Mouse (Mus musculus) liver (tissue): ENCODE results near the gene Cyth1.

Experiments
- DNase-seq: peaks from one replicate; pipeline ENCODE4 v3.0.0-alpha.2; 2020; ENCODE audit warnings: mixed read lengths

The Cyth1 gene

DNA sequence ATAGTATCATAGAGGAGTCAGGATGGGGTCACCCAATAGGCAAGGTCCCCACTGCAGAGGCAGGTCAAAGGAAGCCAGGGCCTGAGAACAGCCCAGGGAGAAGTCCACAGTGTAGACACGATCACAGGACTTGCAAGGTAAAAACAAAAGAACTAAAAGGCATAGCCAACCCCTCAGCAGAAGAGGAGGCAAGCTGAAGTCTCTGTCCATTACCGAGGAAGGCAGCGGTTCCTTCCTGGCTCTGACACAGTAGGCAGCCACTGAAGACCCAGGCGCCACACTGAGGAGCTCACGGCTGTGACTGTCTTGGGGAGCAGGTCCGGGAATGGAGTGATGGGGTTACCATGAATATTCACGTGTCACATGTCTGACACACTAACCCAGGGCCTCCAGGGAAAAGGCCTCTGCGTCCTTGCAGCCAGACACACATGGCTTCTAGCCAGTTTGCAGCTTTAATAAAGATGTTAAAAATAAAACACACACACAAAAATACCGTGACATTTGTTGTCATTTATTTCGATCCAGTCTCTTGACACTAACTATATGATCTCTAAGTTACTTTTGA lies 51.5 kb downstream of the Cyth1 start:
- DNase-seq, result no peak

- peak; percentile 37 for DNase-seq
Measured at GRCm38 (mm10) chr11:118193390-118194147, 54.8 kb downstream of the Cyth1 start.

GRCm38 (mm10) chr11:118192973-118193372 lies 55.4 kb downstream of the Cyth1 start:
- no peak for DNase-seq

DNA sequence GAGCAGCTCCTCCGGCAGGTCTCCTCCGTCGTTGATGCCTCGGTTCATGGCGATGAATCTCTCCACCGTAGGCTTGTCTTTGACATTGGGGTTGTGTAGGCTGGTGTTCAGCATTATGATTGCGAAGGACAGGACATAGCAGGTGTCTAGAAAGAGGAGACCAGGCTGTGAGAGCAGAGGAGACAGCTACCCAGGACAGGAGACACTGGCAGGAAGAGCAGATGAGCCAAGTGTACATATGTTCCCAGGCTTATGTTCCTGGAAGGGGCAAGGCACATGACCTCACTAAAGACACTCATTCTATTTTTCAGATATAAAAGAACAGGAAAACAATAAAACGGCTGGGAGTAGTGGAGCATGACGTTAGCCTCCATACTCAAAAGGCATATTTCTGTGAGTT lies 65.6 kb downstream of the Cyth1 start:
- DNase-seq, result no peak

- no peak for DNase-seq
Measured at GRCm38 (mm10) chr11:118182353-118182752, 66.0 kb downstream of the Cyth1 start.

DNA sequence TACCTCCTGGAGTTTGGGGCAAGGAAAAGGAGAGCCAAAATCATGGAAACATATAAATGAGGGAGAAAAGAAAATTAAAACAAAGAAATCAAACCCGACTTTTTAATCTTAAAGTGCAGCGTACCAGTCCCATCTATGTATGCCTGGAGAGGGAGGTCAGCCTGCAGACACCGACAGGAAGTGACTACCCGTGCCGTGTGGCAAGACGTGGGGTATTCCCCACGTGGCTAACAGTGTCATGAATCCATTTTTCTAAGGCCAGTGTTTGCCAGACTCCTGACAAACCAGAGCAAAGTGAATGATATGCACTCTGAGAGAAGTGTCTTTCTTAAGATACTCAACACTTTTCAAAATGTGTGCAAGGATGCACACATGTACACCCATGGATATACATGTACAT lies 68.2 kb downstream of the Cyth1 start:
- no peak for DNase-seq

DNA sequence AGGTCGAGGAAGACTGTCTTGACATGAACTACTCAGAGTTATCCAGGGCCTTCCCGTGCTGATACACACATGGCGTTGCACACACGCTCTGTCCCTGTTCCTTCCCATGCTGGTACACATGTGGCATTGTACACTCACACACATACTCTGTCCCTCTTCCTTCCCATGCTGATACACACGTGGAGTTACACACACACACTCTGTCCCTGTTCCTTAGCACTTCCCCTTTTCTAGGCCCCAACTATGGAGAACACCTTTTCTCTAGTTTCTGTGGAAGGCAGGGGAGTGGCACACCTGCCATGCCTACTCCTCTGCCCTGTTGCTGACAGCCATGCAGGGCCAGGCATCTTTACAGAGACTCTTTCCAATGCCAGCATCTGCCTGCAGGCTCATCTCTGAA lies 70.2 kb downstream of the Cyth1 start:
- no peak for DNase-seq

- DNase-seq, result no peak
Measured at GRCm38 (mm10) chr11:118174752-118175151, 73.6 kb downstream of the Cyth1 start.

GRCm38 (mm10) chr11:118172768-118173167 lies 75.6 kb downstream of the Cyth1 start:
- no peak for DNase-seq

DNA sequence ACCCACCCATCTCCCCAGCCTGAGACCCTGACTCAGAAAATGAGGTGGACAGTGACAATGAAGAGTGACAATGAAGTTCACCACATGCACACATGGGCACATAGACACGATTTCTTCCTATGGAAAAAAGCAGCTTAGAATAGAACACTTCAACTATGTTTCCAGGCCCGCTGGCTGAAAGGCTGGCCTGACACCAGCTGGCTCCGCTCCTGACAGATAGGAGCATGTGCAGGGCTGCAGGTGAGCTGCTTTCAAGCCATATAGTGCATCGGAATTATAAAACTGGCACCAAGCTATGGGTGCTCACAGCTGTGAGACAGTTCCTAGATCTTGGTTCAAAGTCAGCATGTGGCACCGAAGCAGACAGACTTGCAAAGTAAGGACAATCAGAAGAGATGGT lies 78.1 kb downstream of the Cyth1 start:
- no peak for DNase-seq

DNA sequence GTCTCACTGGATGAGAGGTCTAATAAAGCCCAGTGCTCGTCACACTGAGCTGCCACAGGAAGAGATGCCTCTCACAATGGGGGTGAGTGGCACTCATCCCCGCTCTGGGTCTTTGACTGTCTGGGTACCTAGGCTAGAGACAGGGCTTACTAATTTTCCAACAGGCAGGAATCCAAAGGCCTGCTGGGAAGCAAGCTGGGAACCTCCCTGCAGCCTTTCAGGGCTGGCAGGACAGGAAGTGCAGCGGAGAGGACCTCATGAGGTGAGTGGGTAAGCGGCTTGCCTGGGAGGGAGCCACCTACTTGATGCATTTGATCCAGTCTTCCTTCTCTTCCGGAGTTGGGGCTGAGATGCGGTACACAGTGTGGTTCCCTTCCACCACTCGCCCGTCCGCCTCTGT lies 79.7 kb downstream of the Cyth1 start:
- DNase-seq, result no peak

DNA sequence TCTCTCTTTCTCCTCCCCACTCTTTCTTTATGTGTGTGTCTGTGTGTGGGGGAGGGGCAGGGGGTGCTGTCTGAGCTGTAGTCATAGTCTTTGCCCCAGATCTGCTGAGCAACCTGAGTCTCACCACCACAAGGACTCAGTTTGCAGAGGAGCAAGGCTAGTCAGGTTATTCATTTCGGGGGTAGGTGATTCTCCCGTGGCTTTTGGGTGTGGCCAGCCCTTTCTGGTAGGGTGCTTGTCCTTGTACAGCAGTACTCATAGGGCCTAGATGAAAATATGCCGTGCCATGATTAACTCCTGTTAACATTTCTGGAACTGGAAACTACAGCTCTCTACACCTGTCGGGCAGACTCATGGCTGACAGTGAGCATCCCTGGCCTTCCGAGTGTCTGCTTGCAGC lies 81.8 kb downstream of the Cyth1 start:
- DNase-seq, result no peak

DNA sequence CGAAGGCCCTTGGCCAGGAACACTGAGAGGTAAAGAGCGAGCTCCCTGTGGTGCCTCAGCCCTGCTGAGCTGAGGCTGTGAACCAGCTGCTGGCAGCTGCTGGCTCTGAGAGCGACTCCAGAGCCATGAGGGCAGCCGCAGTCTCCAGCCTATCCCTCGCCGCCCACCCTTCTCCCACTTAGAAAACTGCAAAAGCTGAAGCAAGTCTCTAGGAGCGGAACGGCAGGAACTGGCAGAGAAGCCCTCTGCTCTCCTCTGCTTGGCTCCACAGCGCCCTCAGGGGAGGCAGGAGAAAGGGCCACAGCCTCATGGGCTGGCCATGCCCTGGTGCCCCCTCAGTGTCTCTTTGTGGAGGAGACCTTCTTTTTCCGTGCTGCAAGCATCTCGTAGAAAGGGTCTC lies 82.7 kb downstream of the Cyth1 start:
- DNase-seq, result no peak

DNA sequence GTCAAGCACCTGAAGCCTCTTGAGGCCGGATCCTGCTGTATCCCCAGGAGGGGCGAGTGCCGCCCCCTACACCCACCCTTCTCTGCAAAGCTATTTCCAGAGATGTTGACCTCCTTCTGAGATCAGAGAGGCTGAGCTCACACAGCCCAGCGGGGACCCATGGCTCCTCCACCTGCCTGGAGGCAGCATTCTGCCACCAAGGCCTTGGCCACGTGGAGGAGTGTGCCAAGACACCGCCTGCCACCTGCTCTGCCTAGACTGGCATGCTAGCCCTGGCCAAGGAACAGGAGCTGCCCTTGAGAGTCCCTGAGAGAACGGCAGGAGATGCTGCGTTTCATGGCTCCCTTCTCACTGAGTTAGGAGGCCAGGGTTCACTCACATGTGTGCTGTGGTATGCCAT lies 83.8 kb downstream of the Cyth1 start:
- DNase-seq, result no peak

- no peak for DNase-seq
Measured at GRCm38 (mm10) chr11:118162245-118162644, 86.1 kb downstream of the Cyth1 start.

GRCm38 (mm10) chr11:118161240-118161639 lies 87.2 kb downstream of the Cyth1 start:
- DNase-seq, result no peak

DNA sequence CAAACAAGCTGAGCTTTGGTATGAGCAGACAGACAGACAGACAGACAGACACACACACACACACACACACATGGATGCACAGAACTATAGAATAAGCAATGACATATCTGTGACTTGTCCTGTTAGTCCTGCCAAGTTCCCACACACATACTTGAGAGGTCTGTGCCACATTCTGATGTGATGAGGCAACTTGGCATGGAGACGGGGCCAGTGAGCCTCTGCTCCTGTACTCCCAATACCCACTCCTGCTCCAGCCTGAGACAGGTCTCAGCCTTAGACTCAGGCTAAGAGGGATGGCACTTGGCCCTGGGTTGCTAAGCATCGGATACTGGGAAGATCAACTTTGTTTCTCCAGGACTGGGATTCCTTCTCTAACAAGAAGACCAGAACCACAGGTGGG lies 87.6 kb downstream of the Cyth1 start:
- no peak for DNase-seq

DNA sequence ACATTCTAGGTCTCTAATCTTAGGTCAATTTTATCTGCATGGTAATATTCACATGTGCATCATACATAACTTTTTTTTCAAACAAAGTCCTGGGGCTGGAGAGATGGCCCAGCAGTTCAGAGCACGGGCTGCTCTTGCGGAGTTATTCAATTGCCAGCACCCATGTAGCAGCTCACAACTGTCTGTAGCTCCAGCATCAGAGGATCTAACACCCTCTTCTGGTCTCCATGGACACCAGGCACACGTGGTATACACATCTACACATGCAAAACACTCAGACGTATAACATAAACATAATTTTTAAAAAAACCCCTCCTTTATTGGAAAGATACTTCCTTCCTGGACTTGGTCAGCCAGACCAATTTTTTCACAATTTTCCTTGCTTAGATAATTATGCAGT lies 89.6 kb downstream of the Cyth1 start:
- DNase-seq, result no peak

- DNase-seq, result no peak
Measured at GRCm38 (mm10) chr11:118156480-118157060, 91.8 kb downstream of the Cyth1 start.

DNA sequence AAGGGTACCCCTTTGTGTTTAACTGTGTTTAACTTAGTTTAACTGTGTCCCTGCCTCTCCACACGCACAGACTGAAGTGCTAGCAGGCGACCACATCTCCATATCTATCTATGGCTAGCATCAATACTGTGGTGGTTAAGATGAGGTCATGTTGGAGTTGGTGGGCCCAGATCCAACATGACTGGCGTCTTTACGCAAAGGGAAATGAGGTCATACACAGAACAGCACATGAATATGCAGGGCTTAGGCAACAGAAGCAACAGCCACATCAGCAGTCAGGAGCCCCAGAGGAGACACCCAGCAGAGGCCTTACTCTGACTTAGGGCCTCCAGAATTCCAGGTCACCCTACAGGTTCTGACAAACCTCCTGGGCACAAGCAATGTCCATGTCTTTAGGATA lies 95.4 kb downstream of the Cyth1 start:
- DNase-seq, result no peak

DNA sequence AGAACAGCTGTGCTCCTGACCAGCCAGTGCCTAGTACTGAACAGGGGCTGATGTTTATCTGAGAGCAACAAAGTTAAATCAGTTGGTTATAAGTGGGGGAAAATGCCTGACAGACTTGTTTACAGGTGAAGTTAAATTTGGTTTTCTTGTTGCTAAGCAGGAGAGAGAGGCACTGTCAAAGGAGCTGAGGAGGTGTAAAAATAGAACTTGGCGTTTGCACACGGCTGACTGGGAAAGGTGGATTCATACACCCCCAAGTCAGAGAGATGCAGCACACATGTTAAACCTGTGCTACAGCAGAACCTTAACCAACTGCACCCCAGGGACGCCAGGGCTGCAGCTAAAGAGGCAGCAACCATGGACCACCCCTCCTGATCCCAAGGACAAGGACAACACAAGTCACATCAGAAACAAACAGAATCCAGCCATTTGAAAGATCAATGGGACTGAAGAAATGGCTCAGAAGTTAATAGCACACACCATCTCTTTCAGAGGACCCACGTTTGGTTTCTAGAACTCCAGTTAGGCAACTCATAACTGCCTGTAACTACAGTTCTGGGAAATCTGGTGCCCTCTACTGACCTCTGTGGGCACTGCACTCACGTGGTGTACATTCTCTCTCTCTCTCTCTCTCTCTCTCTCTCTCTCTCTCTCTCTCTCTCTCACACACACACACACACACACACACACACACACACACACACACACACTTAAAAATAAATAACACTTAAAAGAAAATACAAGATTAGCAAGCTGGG lies 96.8 kb downstream of the Cyth1 start:
- DNase-seq, result no peak

GRCm38 (mm10) chr11:118150115-118150701 lies 98.2 kb downstream of the Cyth1 start:
- peak; percentile 25 for DNase-seq

GRCm38 (mm10) chr11:118147877-118148637 lies 100.3 kb downstream of the Cyth1 start:
- no peak for DNase-seq
